Mouse (Mus musculus) 3T3-L1 (cell line): ENCODE measurements around the gene Mapk12.

Experiments used
- DNase-seq: peaks from one replicate; pipeline ENCODE4 v3.0.0-alpha.2; 2015; ENCODE audit warnings: low read depth, low spot score

Gene Mapk12

GRCm38 (mm10) chr15:89171526-89172051 is 31.1 kb upstream of the Mapk12 start:
- DNase-seq = no peak

- no peak for DNase-seq
These were observed 29.6 kb upstream of the Mapk12 start for GRCm38 (mm10) chr15:89170102-89170501.

GRCm38 (mm10) chr15:89169431-89169830 is 28.9 kb upstream of the Mapk12 start:
- DNase-seq = peak; percentile 96

- no peak for DNase-seq
These were observed 28.4 kb upstream of the Mapk12 start for GRCm38 (mm10) chr15:89168922-89169321.

- no peak for DNase-seq
These were observed 25.0 kb upstream of the Mapk12 start for GRCm38 (mm10) chr15:89165478-89165877.

- no peak for DNase-seq
These were observed 20.9 kb upstream of the Mapk12 start for GRCm38 (mm10) chr15:89161397-89161796.

- no peak for DNase-seq
These were observed 18.0 kb upstream of the Mapk12 start for GRCm38 (mm10) chr15:89158516-89158915.

- DNase-seq = peak; percentile 81
These were observed 17.5 kb upstream of the Mapk12 start for GRCm38 (mm10) chr15:89157954-89158353.

GRCm38 (mm10) chr15:89152312-89152711 is 11.8 kb upstream of the Mapk12 start:
- DNase-seq = no peak

- peak; percentile 55 for DNase-seq
These were observed 9.5 kb upstream of the Mapk12 start for GRCm38 (mm10) chr15:89150041-89150390.

GRCm38 (mm10) chr15:89149271-89150040 is 9.0 kb upstream of the Mapk12 start, which contains the start of gene Mapk11:
Gene Mapk11 (minus strand): TSS chr15:89149628.
- peak; percentile 29 for DNase-seq

- DNase-seq = no peak
These were observed 8.2 kb upstream of the Mapk12 start for GRCm38 (mm10) chr15:89148496-89149270.

- DNase-seq = no peak
These were observed 7.4 kb upstream of the Mapk12 start for GRCm38 (mm10) chr15:89147895-89148294.

- DNase-seq = no peak
These were observed 7.0 kb upstream of the Mapk12 start for GRCm38 (mm10) chr15:89147456-89147855.

- no peak for DNase-seq
These were observed 6.5 kb upstream of the Mapk12 start for GRCm38 (mm10) chr15:89147024-89147423.

- no peak for DNase-seq
These were observed 6.0 kb upstream of the Mapk12 start for GRCm38 (mm10) chr15:89146537-89146936.

- no peak for DNase-seq
These were observed 5.4 kb upstream of the Mapk12 start for GRCm38 (mm10) chr15:89145813-89146350.

- DNase-seq = no peak
These were observed 4.5 kb upstream of the Mapk12 start for GRCm38 (mm10) chr15:89144965-89145364.

GRCm38 (mm10) chr15:89143134-89143533 is 2.6 kb upstream of the Mapk12 start:
- no peak for DNase-seq

GRCm38 (mm10) chr15:89141905-89142304 is 1.4 kb upstream of the Mapk12 start:
- DNase-seq = no peak

GRCm38 (mm10) chr15:89141443-89141842 is 940 bp upstream of the Mapk12 start:
- DNase-seq = no peak

- no peak for DNase-seq
These were observed 350 bp downstream of the Mapk12 start for GRCm38 (mm10) chr15:89140048-89140658.
